Mouse (Mus musculus): ENCODE measurements around the gene Slc39a8. TPM values are rescaled to one million over a fixed set of nuclear protein-coding genes. Genes with fewer than 3 reads are reported as not detected.

Slc39a8 gene
- polyA plus RNA-seq, 1 experiment from 2014 or later = 15.2 TPM

- no peaks in the 10 kb centered on the region for H3K9me3 ChIP-seq (replicated peaks)
- 74% methylated on average over 4 of the region's 4 CpGs for WGBS
- H3K4me1 ChIP-seq = no peaks in the 10 kb centered on the region
- no peak overlapping the region for H3K4me2 ChIP-seq (replicated peaks)
- no peaks in the 10 kb centered on the region for H3K36me3 ChIP-seq
- no peak overlapping the region for H3K9ac ChIP-seq
- no peak for ATAC-seq (ENCODE audit: insufficient number of reproducible peaks, low FRiP score, low TSS enrichment, low read depth)
- H3K27ac ChIP-seq (replicated peaks) = no peak overlapping the region
- no peaks in the 10 kb centered on the region for H3K27me3 ChIP-seq
- H3K4me3 ChIP-seq (replicated peaks) = no peak overlapping the region
Observed at GRCm38 (mm10) chr3:135919305-135919704, 94.2 kb downstream of the Slc39a8 start.

- Histone ChIP-seq H3K27me3 (no peaks in the 10 kb centered on the region), H3K9me3 (replicated peaks) (no peaks in the 10 kb centered on the region), H3K36me3 (no peaks in the 10 kb centered on the region), H3K9ac (no peak overlapping the region), H3K4me2 (replicated peaks) (no peak overlapping the region), H3K4me3 (replicated peaks) (no peak overlapping the region), H3K4me1 (no peaks in the 10 kb centered on the region), H3K27ac (replicated peaks) (no peak overlapping the region)
- 41% methylated on average over 1 of the region's 1 CpGs for WGBS
- no peak for ATAC-seq (ENCODE audit: insufficient number of reproducible peaks, low FRiP score, low TSS enrichment, low read depth)
Observed at GRCm38 (mm10) chr3:135926729-135927128, 101.7 kb downstream of the Slc39a8 start.

GRCm38 (mm10) chr3:135928184-135928583 is 103.1 kb downstream of the Slc39a8 start:
- Histone ChIP-seq H3K9ac (no peak overlapping the region), H3K27ac (replicated peaks) (no peak overlapping the region), H3K4me3 (replicated peaks) (no peak overlapping the region), H3K27me3 (no peaks in the 10 kb centered on the region), H3K4me2 (replicated peaks) (no peak overlapping the region), H3K9me3 (replicated peaks) (no peaks in the 10 kb centered on the region), H3K4me1 (no peaks in the 10 kb centered on the region), H3K36me3 (no peaks in the 10 kb centered on the region)
- ATAC-seq (ENCODE audit: insufficient number of reproducible peaks, low FRiP score, low TSS enrichment, low read depth) = no peak
- WGBS = 81% methylated on average over 4 of the region's 4 CpGs

GRCm38 (mm10) chr3:135937455-135937854 is 112.4 kb downstream of the Slc39a8 start:
- Histone ChIP-seq H3K9ac (no peak overlapping the region), H3K4me1 (no peaks in the 10 kb centered on the region), H3K36me3 (no peaks in the 10 kb centered on the region), H3K27me3 (no peaks in the 10 kb centered on the region), H3K27ac (replicated peaks) (no peak overlapping the region), H3K4me3 (replicated peaks) (no peak overlapping the region), H3K9me3 (replicated peaks) (no peaks in the 10 kb centered on the region), H3K4me2 (replicated peaks) (no peak overlapping the region)
- ATAC-seq (ENCODE audit: insufficient number of reproducible peaks, low FRiP score, low TSS enrichment, low read depth) = no peak
- WGBS = 45% methylated on average over 2 of the region's 2 CpGs

Other genes with a start within 250 kb of the Slc39a8 start
- gene Nfkb1, start 133.7 kb upstream of the Slc39a8 start, polyA plus RNA-seq (2015; fragmentation: Nextera tagmentation; extraction: Ambion mirVana) = 25.4 and 27.8 TPM in 2 replicates

Data from embryonic facial prominence, embryonic 15.5 days (tissue).